Mouse (Mus musculus) lung, adult 2 months (tissue): ENCODE measurements at regions not wholly inside any gene's neighbourhood (a gene's known extent, or its start where the extent isn't known, plus 50 kb on each side); places are given as distances from the start of the nearest gene placed in this dataset.

Source experiments
- DNase-seq: peaks from one replicate; pipeline ENCODE4 v3.0.0; 2022
- H3K4me1 ChIP-seq: fragments of 200-500 bp; 2 replicates; pipeline ENCODE4 v1.6.1; 2011; ENCODE audit warnings: low read length; ENCODE audit not compliant: control insufficient read depth, insufficient read depth
- H3K4me3 ChIP-seq: fragments of 200-500 bp; replicated peaks from 2 replicates; pipeline ENCODE3; 2011; ENCODE audit warnings: low read depth, mild to moderate bottlenecking, control low read depth, low read length; ENCODE audit errors: extremely low read depth
- CTCF ChIP-seq: fragments of 200-500 bp; IDR thresholded peaks from 2 replicates; pipeline ENCODE4 v1.5.1; 2011; ENCODE audit warnings: mild to moderate bottlenecking, low read length, control low read depth; ENCODE audit not compliant: insufficient read depth
- POLR2A ChIP-seq: fragments of 200-500 bp; IDR thresholded peaks from 2 replicates; pipeline ENCODE4 v1.6.1; 2011; ENCODE audit warnings: low read depth, mild to moderate bottlenecking, control low read depth, low read length, borderline replicate concordance; ENCODE audit errors: extremely low read depth
- WGBS: fragments of 180-500 bp; shearing (Covaris S2); methylation state at CpG from one replicate; pipeline ENCODE4 v1.1.7; 2018; 5-methylcytosine and 5-hydroxymethylcytosine counted together

- TF ChIP-seq CTCF (no peak), POLR2A (no peak)
- WGBS, result 24% methylated on average over 17 of the region's 17 CpGs
These were observed 447.7 kb upstream of the 4930412O13Rik start for GRCm38 (mm10) chr2:9433110-9433940.

GRCm38 (mm10) chr2:9435155-9435872 is 445.7 kb upstream of the 4930412O13Rik start:
- no peak for DNase-seq
- Histone ChIP-seq H3K4me3 (no peak overlapping the region), H3K4me1 (no peaks in the 10 kb centered on the region; the same call in 1 of the 2 replicates)
- TF ChIP-seq POLR2A (no peak), CTCF (no peak)
- 62% methylated on average over 9 of the region's 9 CpGs for WGBS

More at GRCm38 (mm10) chr2:9433110-9433940, 447.7 kb upstream of the 4930412O13Rik start:
- H3K4me3 ChIP-seq, result no peak overlapping the region
- no peaks in the 10 kb centered on the region; the same call in 1 of the 2 replicates for H3K4me1 ChIP-seq
- DNase-seq, result no peak

GRCm38 (mm10) chr2:9443103-9443502 is 437.9 kb upstream of the 4930412O13Rik start:
- DNase-seq, result no peak
- no peak for TF ChIP-seq POLR2A

GRCm38 (mm10) chr2:9445826-9446225 is 435.2 kb upstream of the 4930412O13Rik start:
- TF ChIP-seq CTCF, result no peak
- TF ChIP-seq POLR2A, result no peak
- Histone ChIP-seq H3K4me1 (no peaks in the 10 kb centered on the region), H3K4me3 (no peak overlapping the region)
- WGBS, result 97% methylated on average over 1 of the region's 1 CpGs
- DNase-seq, result no peak

More at GRCm38 (mm10) chr2:9443103-9443502, 437.9 kb upstream of the 4930412O13Rik start:
- Histone ChIP-seq H3K4me3 (no peak overlapping the region), H3K4me1 (no peaks in the 10 kb centered on the region)

- H3K4me1 ChIP-seq, result no peaks in the 10 kb centered on the region; the same call in 1 of the 2 replicates
- H3K4me3 ChIP-seq, result no peak overlapping the region
- WGBS, result 73% methylated on average over 4 of the region's 4 CpGs
- DNase-seq, result no peak
- TF ChIP-seq CTCF (no peak), POLR2A (no peak)
These were observed 416.6 kb upstream of the 4930412O13Rik start for GRCm38 (mm10) chr2:9464413-9464812.

- no peak overlapping the region for H3K4me3 ChIP-seq
- no peaks in the 10 kb centered on the region; the same call in 1 of the 2 replicates for H3K4me1 ChIP-seq
- 62% methylated on average over 5 of the region's 5 CpGs for WGBS
- no peak for DNase-seq
- TF ChIP-seq POLR2A (no peak), CTCF (no peak)
These were observed 416.2 kb upstream of the 4930412O13Rik start for GRCm38 (mm10) chr2:9464818-9465217.

- Histone ChIP-seq H3K4me3 (no peak overlapping the region), H3K4me1 (no peaks in the 10 kb centered on the region; the same call in 1 of the 2 replicates)
- no peak for DNase-seq
- 77% methylated on average over 2 of the region's 2 CpGs for WGBS
- TF ChIP-seq POLR2A, result no peak
- TF ChIP-seq CTCF, result no peak
These were observed 413.5 kb upstream of the 4930412O13Rik start for GRCm38 (mm10) chr2:9467573-9467972.

- 37% methylated on average over 3 of the region's 3 CpGs for WGBS
- H3K4me3 ChIP-seq, result no peak overlapping the region
- no peaks in the 10 kb centered on the region; the same call in 1 of the 2 replicates for H3K4me1 ChIP-seq
- DNase-seq, result no peak
- TF ChIP-seq CTCF (no peak), POLR2A (no peak)
These were observed 412.4 kb upstream of the 4930412O13Rik start for GRCm38 (mm10) chr2:9468651-9469050.

GRCm38 (mm10) chr2:9481678-9482345 is 399.2 kb upstream of the 4930412O13Rik start:
- H3K4me1 ChIP-seq, result no peaks in the 10 kb centered on the region
- no peak overlapping the region for H3K4me3 ChIP-seq
- DNase-seq, result no peak
- TF ChIP-seq CTCF (no peak), POLR2A (no peak)
- 65% methylated on average over 7 of the region's 7 CpGs for WGBS
